Mouse (Mus musculus) brown adipose tissue, adult 24 weeks (tissue): ENCODE results near the gene Ilkap. TPM values are rescaled to one million over a fixed set of nuclear protein-coding genes. Genes with fewer than 3 reads are reported as not detected.

Experiments used
- H3K27ac ChIP-seq: fragments of 200-500 bp; replicated peaks from 2 replicates; pipeline ENCODE4 v1.5.1; 2012; ENCODE audit warnings: low read depth, mild to moderate bottlenecking, low read length
- H3K4me1 ChIP-seq: fragments of 200-500 bp; 2 replicates; pipeline ENCODE4 v1.6.1; 2012; ENCODE audit warnings: low read length, mixed read lengths; ENCODE audit not compliant: control insufficient read depth, insufficient read depth, insufficient read length
- H3K4me3 ChIP-seq: fragments of 200-500 bp; 2 replicates; pipeline ENCODE4 v1.5.1; 2012; ENCODE audit warnings: low read depth, mild to moderate bottlenecking, low read length, moderate library complexity; ENCODE audit not compliant: insufficient read depth
- polyA plus RNA-seq: library from polyadenylated mRNA; stranded (reverse); fragments of >200 nt; gene quantifications from 2 replicates; pipeline ENCODE4 v1.2.4, GENCODE M21; 2012; ENCODE audit not compliant: missing spikeins, insufficient read depth, insufficient read length

Gene Ilkap
- polyA plus RNA-seq, 1 experiment = 39.9 TPM

DNA sequence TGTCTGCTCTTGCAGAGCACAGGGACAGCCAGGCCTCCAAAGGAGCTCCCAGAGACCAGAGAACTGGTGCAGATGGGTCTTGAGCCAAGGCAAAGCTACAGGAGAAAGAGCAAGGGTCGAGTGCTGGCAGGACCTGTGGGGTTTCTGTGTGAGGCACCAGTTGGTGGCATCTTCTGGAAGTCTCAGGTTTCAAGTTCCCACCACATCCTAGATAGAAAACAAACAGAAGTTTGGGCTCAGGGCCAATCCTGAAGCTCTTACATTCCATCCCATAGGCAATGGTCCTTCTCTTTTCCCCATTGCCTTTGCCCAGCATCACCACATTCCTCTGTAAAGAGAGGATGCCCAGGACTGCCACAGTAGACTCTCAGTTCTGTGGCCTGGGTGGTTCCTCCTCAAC, 6.4 kb upstream of the Ilkap start:
- no peak overlapping the region for H3K27ac ChIP-seq
- H3K4me1 ChIP-seq = no peaks in the 10 kb centered on the region
- H3K4me3 ChIP-seq = no peak overlapping the region

DNA sequence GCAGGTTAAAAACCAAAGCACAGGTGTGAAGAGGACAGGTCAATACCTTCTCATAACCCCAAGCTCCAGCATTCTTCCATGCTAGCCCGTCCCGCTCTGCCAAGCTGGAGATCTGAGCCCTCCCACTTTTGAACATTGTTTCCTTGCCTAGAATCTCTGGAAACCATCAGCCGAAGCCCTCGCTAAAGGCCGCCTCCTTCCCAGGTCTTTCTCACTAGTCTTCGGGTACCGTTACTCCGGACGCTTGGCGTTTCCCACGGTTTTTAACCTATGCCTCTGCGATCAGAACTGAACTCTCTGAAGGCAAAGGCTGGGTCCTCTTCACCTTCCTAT, 722 bp downstream of the Ilkap start:
- H3K4me1 ChIP-seq = peaks cover 9% of the 10 kb centered on the region; the same call in 1 of the 2 replicates
- H3K4me3 ChIP-seq = peak overlapping the region; percentile 96

DNA sequence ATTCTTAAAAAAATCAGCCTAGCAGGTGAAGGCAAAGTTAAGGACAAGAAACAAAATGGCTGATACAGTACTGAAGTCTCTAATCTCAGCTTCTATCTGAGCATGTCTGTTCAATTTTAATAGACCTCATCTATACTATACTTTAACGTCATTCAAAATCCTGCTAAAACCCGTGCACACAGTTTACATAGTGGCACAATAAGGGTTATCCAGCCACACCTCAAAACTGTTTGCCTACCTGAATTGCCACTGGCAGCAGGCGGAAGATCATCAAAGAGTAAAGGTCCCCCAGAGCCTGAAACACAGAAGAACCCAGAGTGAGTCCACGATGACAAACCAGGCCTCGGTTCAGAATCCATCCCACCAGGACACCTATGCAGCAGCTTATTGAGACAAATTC, 8.2 kb downstream of the Ilkap start:
- H3K4me3 ChIP-seq = no peak overlapping the region
- H3K4me1 ChIP-seq = peaks cover 2% of the 10 kb centered on the region; the same call in 1 of the 2 replicates
- H3K27ac ChIP-seq = no peak overlapping the region

More for the DNA sequence above, 722 bp downstream of the Ilkap start:
- H3K27ac ChIP-seq = peak overlapping the region; percentile 58; the same call in 1 of the 2 replicates

DNA sequence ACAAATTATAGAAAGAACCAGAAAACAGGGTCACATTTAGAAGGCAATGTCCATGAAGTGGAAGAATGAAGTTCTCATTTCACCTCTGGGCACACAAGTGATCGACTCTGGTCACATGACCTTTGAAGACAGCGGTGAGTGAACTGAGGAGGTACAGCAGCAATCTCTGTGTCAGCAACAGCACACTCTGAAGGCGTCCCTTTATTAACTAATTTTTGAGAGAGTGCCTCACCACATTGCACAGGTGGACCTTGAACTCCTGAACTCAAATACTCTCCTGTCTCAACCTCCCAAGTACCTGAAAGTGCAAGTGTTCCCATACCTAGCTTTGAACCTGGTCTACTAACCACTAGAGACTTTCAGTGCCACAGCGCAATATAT, 17.5 kb downstream of the Ilkap start:
- H3K27ac ChIP-seq = no peak overlapping the region
- no peak overlapping the region for H3K4me3 ChIP-seq
- no peaks in the 10 kb centered on the region for H3K4me1 ChIP-seq

DNA sequence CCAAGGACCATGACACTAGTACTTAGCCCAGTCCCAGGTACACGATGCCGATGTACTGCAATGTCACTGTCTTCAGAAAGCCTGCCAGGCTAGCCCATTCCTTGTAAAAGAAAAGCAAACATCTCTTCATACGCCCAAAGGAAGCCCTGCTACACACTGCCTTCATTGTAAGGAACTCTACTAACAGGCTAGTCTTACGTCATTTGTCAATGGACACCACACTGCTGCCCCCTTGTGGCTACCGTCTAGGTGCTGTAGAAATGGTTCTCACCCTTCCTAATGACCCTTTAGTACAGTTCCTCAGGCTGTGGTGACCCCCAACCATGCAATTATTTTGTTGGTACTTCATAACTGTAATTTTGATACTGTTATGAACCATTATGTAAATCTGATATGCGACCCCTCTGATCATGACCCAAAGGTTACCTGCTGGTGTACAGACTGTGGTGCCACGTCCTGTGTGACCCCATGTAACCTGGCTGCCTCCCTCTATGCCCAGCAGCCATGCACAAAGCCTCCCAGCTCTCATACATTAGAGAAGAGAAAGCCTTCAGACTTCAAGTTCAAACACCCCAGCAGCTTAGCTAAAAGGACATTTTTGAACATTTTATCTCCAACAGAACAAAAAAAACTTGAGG, 18.0 kb downstream of the Ilkap start:
- H3K4me3 ChIP-seq = no peak overlapping the region
- H3K27ac ChIP-seq = no peak overlapping the region
- no peaks in the 10 kb centered on the region for H3K4me1 ChIP-seq

DNA sequence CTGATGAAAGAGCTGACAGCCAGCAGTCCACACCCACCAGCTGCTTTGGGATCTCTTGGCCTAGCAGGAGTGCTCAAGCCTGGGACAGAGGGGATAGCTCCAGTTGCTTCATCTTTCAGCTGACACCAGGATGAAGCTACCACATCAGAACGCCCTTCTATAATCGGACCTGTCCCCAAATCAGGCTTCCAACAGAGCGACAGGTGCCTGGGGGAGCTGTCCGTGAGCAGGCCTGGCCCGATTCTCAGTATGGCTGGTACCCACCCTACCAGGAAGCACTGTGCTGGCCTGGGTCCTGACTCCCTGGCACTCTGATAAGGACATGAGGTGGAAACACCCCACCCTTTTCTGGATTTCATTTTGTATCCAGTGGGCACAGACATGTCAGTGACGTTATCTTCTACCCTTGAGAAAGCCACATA, 25.2 kb downstream of the Ilkap start:
- Histone ChIP-seq H3K4me3 (no peak overlapping the region), H3K27ac (no peak overlapping the region), H3K4me1 (no peaks in the 10 kb centered on the region)

DNA sequence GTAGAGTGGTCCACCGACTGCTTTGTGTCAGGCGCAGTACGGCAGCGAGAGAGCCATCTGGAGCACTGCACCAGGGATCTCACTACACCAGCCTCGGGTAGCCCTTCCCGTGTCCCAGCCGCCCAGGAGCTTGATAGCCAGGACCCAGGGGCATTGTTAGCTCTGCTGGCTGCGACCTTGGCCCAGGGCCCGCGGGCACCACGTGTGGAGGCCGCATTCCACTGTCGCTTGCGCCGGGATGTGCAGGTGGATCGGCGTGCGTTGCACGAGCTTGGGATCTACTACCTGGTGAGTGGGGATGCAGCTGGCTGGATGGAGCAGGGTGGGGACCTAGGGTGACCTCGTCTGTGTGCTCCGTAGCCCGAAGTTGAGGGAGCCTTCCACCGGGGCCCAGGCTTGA, 28.6 kb downstream of the Ilkap start:
- no peaks in the 10 kb centered on the region for H3K4me1 ChIP-seq
- H3K27ac ChIP-seq = no peak overlapping the region
- H3K4me3 ChIP-seq = no peak overlapping the region

DNA sequence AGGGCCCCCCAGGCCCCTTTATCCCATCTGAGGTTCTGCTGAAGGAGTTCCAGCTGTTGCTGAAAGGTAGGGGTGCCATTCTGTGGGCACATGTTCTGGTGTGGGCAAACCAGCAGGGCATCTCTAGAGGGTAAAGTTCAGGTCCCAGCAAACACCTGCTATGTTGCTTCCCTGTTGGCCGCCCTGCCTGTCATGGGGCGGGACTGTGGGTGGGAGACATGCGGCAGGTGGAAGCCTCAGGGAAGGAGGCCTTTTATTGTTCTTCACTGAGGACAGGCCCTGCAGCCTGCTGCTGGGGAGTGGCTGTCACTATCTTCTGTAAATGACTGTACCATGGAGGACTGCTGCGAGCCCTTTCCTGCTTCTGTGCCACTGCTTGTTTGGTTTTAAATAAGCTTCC, 29.2 kb downstream of the Ilkap start:
- Histone ChIP-seq H3K4me3 (no peak overlapping the region), H3K4me1 (no peaks in the 10 kb centered on the region), H3K27ac (no peak overlapping the region)

DNA sequence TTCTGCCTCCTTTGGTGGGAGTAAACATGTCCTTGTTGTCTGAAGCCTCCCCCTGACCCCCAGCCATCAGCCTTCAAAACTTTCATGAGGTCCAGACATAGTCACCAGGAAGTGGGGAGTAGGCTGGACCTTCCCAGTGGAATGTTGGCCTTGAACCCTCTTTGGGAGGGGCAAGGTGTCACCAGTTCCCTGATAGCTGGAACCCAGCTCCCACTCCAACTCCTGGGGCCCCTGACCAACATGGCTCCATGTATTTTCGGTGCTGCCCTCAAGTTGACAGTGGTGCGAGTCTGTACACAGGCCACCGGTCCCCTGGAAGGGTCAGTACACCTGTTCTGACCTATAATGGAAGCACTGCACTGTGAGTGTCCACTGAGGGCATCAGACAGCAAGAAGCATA, 31.3 kb downstream of the Ilkap start:
- no peak overlapping the region for H3K27ac ChIP-seq
- H3K4me3 ChIP-seq = no peak overlapping the region
- no peaks in the 10 kb centered on the region for H3K4me1 ChIP-seq

DNA sequence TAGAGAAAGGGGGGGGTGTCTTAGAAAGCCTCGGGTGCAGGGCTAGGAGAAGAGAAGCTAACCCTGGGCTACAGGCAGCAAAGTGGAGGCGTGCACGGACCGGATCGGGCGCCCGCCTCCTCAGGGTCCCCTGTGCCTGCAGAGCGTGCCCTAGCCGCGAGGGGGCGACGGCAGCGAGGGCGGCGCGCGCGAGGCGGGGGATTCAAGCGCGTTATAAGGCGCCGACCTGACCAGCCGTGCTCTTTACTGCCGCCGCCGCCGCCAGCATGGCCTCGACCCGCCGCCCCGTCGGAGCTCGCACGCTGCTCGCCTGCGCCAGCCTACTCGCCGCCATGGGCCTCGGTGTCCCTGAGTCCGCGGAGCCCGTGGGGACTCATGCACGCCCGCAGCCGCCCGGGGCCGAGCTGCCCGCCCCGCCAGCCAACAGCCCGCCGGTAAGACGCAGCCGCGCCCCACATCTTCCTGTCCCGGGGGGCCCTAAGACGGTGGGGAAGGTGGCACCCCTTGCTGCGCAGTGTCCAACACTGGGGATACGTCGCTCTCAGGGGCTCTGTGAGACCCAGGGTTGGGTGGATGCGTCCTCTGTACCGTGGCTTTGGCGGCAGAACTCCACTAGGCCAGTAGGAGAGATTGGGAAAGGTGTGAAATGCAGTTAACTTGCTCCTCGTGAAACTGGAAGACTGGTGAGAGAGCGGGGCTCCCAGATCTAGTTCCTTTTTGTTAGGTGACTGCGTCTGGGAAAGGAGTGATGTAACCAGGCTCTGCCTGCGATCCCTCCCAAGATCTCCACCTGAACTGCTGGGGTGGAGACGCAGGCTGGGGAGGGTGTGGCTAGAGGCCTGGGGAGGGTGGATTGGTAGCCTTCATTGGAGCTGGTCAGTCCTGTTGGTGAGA, 32.2 kb downstream of the Ilkap start, which contains the start of gene Erfe:
Gene Erfe (plus strand): TSS at position 216 of the 894 bp plus-strand sequence.
- Histone ChIP-seq H3K27ac (no peak within 1 kb of the TSS), H3K4me1 (no peaks in the 10 kb centered on the region), H3K4me3 (peak within 1 kb of the TSS; percentile 44)

DNA sequence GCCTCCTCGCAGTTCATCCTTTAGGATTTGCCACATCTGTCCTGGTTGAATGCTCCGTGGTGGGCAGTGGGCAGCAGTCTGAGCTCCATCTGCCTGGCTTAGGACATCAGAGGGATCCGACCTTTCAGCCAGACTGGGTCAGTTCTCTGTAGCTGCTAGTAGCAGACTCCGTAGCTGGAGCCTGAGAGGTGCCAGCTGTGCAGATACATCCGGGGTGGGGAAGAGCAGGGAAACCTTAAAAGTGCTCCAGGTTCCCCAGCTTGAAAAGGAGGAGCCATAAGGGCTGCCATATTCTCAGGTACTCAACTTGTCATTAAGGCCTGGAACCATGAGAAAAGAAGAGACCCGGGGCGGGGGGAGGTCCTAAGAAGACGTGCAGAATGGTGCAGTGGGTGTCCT, 32.8 kb downstream of the Ilkap start:
- Histone ChIP-seq H3K4me3 (peak overlapping the region; percentile 31), H3K4me1 (no peaks in the 10 kb centered on the region), H3K27ac (no peak overlapping the region)

DNA sequence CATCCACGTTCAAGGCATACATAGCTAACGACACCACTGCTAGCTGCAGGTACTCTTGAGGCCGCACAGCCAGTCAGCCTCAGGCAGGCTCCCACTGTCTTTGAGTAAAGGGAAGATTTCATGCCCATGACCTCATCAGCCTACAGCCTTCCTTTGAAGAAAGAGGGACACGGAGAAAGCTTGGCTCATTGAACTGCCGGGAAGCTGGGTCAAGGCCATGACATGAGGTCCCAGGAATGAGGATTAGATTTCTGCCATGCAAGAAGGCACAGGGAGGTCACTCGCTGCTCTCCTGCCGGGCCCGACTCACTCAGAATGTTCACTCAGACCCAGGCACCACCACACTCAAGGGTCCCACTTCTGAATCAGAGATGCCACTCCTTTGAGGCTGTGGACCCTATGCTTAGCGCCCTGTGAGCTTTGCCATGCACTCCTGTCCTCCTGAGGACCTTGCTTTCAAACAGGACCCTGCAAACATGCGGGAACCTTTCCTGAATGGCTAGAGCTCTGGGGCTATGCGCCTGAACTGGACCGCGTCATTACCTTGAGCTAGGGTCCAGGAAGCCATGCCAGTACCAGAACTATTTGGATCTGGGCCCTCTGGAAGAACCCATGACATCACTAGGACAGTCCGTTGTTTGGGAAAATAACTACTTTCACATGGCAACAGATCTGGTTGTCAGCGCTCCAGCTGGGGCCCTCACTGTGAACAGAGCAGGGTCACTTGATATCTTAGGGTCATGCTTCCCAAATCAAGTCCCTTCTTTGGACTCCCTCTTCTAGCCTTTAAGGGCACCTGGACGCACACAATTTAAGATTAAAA, 33.6 kb downstream of the Ilkap start:
- H3K4me1 ChIP-seq = no peaks in the 10 kb centered on the region
- no peak overlapping the region for H3K4me3 ChIP-seq
- H3K27ac ChIP-seq = no peak overlapping the region

DNA sequence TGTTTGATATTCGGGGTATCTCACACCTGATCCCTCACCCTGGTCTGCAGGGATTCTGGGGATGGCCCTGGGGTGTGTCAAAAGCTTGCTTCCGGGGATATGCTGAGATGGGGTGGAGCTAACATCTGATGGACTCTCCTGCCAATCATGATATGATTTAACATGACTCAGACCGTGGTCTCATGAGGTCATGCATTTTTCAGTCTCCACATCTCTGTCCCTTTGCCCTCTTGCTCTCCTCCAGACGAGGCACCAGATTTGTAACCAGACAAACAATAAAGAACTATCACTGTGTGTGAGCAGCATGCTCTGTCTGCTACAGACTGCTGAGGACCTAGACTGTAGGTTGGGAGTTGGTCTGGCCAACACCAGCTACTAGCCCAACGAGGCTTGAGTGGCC, 36.5 kb downstream of the Ilkap start:
- Histone ChIP-seq H3K27ac (no peak overlapping the region), H3K4me3 (no peak overlapping the region), H3K4me1 (no peaks in the 10 kb centered on the region)

DNA sequence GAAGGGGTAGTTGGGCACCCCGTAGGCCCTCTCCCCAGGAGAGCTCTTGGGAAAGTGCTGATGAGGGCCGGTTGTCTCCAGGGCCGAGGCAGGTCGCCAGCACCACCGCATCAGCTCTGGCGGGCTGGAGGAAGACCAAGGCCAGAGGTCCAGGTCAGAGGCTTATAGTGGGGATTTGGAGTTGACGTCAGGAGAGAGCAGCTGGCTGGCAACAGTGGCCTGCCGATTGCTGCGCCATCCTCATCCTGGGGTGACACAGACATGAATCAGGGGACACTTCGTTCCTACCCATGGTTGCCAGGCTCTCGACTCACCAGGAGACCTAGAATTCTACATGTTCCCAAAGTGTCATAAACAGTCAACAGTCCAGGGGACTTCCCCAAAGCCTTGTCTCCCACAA, 42.5 kb downstream of the Ilkap start:
- H3K27ac ChIP-seq = no peak overlapping the region
- no peak overlapping the region for H3K4me3 ChIP-seq
- no peaks in the 10 kb centered on the region for H3K4me1 ChIP-seq

DNA sequence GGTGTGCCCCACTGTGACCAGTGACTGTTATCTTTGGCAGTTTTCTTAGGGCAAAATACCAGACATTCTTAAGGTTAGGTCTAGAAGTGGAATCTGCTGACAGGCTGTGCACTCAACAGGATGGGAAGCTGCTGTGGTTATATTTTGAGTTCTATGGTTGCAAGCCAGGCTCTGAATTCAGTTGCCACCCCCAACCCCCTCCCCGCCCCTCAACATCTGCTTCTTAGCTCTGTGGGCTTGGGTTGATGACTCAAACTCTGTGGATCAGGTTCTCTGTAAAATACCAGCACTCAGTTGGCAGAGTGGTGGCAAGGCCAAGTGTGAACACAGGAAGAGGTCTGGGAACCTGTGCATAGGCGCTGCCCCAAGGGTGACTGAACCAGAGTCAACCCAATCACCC, 46.3 kb downstream of the Ilkap start:
- Histone ChIP-seq H3K27ac (no peak overlapping the region), H3K4me3 (no peak overlapping the region), H3K4me1 (no peaks in the 10 kb centered on the region)
